Mouse (Mus musculus) spleen, adult 2 months (tissue): Measurements from ENCODE around the gene Zc3h15.
"Not testable (repeated sequence)": the region's sequence is repeated elsewhere in the genome, so short reads cannot be mapped to it uniquely, and the experiment has no call there.

Experiments used
- CTCF ChIP-seq: fragments of 200-500 bp; IDR thresholded peaks from 2 replicates; pipeline ENCODE4 v1.5.1; 2011; ENCODE audit warnings: mild to moderate bottlenecking, inconsistent platforms; ENCODE audit not compliant: insufficient read depth, insufficient read length, insufficient replicate concordance; ENCODE audit errors: extremely low read depth
- POLR2A ChIP-seq: fragments of 200-500 bp; IDR thresholded peaks from 2 replicates; pipeline ENCODE4 v1.6.1; 2011; ENCODE audit warnings: low read depth, low read length, inconsistent platforms

DNA sequence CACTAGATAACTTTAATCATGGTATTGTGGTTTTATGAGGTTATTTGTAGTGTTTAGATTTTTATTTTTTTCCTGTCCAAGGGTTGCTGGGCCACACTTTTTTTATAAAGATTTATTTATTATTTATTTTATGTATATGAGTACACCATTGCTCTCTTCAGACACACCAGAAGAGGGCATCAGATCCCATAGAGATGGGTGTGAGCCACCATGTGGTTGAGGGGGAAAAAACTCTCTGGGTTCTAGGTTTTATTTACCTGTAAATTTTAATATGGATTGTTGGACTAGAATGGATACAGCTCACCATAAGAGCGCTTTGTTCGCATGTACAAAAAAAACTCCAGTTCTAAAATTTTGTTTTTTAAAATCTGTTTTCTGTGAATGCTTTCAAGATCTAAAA lies 20.8 kb downstream of the Zc3h15 start:
- TF ChIP-seq CTCF, POLR2A: not testable (repeated sequence)
